Mouse (Mus musculus) lung, adult 2 months (tissue): Measurements from ENCODE around the gene Itgb2.

ENCODE experiments used
- CTCF ChIP-seq: fragments of 200-500 bp; IDR thresholded peaks from 2 replicates; pipeline ENCODE4 v1.5.1; 2011; ENCODE audit warnings: mild to moderate bottlenecking, low read length, control low read depth; ENCODE audit not compliant: insufficient read depth
- POLR2A ChIP-seq: fragments of 200-500 bp; IDR thresholded peaks from 2 replicates; pipeline ENCODE4 v1.6.1; 2011; ENCODE audit warnings: low read depth, mild to moderate bottlenecking, control low read depth, low read length, borderline replicate concordance; ENCODE audit errors: extremely low read depth

GRCm38 (mm10) chr10:77506526-77506925, 23.5 kb upstream of the Itgb2 start:
- TF ChIP-seq CTCF, result no peak
- TF ChIP-seq POLR2A, result no peak
